Mouse (Mus musculus) G1E (cell line): ENCODE results near the gene Gm9887.

Source experiments
- CTCF ChIP-seq: IDR thresholded peaks from 2 replicates; pipeline ENCODE4 v1.5.1; 2012; ENCODE audit warnings: low read depth, low read length, inconsistent platforms, mixed read lengths
- GATA1 ChIP-seq: IDR thresholded peaks from 2 replicates; pipeline ENCODE4 v1.6.1; 2012; ENCODE audit warnings: borderline replicate concordance, low read length, inconsistent platforms, mixed read lengths
- GATA2 ChIP-seq: IDR thresholded peaks from 2 replicates; pipeline ENCODE4 v1.6.1; 2012; ENCODE audit warnings: low read depth, low read length, inconsistent platforms, borderline replicate concordance
- POLR2AphosphoS5 ChIP-seq: IDR thresholded peaks from 2 replicates; pipeline ENCODE4 v1.6.1; 2012; ENCODE audit warnings: low read depth, low read length, inconsistent platforms; ENCODE audit not compliant: insufficient replicate concordance
- TAL1 ChIP-seq: conservative IDR thresholded peaks from 2 replicates; pipeline ENCODE4 v1.6.1; 2012; ENCODE audit warnings: low read depth, low read length, inconsistent platforms, mixed read lengths

GRCm38 (mm10) chr12:69385542-69386280, 13.5 kb upstream of the Gm9887 start:
- TF ChIP-seq CTCF (no peak), POLR2AphosphoS5 (no peak), TAL1 (no peak), GATA1 (no peak), GATA2 (no peak)
